Mouse (Mus musculus): ENCODE results near the gene Igdcc4. TPM values are rescaled to one million over a fixed set of nuclear protein-coding genes. Genes with fewer than 3 reads are reported as not detected.

The Igdcc4 gene
- total RNA-seq, 1 experiment, result 8.8 TPM

DNA sequence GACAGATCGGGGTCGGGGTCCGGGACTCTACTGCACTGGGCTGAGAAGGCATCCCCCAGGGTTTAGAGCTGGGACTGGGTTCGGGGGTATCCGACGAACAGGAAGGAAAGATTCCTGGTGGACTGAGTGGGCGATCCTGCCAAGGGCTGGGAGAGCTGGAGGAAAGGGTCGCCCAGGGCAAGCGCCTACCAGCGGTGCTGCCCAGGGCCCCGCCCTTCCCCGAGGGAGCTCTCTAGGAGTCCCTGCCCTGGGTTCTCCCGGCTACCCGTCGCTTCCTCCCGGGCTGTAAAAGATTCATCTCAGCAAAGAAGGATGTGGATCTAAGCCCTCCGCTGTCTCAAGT is 40.7 kb downstream of the Igdcc4 start:
- H3K9me3 ChIP-seq (ENCODE audit: control insufficient read depth, insufficient read depth, low read depth, low read length), result no peaks in the 10 kb centered on the region

DNA sequence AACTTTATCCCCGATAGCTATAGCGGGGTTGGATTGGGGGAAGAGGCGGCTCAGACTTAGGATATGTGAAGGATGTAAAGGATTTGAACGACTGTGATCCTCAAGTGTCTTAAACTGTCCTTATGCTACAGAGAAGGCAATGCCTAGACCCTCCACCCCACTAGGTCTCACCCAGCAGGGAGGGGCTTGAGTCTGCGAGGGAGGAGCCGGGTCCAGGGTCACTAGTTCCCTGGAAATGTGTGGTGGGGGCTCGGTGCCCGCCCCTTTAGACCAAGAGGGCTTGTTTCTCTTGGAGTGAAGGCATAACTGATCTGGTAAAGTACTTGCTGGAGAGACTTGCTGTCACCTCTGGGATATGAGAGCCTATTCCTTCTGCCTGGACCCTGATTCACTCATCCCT is 41.1 kb downstream of the Igdcc4 start:
- TF ChIP-seq ZNF384 (IDR thresholded peaks at IDR 0.05; ENCODE audit: low read depth, low read length) (no peak), ZC3H11A (IDR thresholded peaks at IDR 0.05; ENCODE audit: borderline replicate concordance, low read depth, low read length) (no peak), CHD2 (IDR thresholded peaks at IDR 0.05; ENCODE audit: low read depth, low read length) (no peak), HCFC1 (IDR thresholded peaks at IDR 0.05; ENCODE audit: borderline replicate concordance, insufficient read depth, low read length) (no peak), MAFK (IDR thresholded peaks at IDR 0.05; ENCODE audit: insufficient read depth, low read depth, low read length) (no peak)
- Histone ChIP-seq H3K36me3 (ENCODE audit: control insufficient read depth, insufficient read depth, low read length, poor library complexity, severe bottlenecking) (peaks cover 4% of the 10 kb centered on the region; the same call in 1 of the 2 replicates), H3K9me3 (ENCODE audit: control insufficient read depth, insufficient read depth, low read depth, low read length) (no peaks in the 10 kb centered on the region), H3K4me3 (ENCODE audit: insufficient read depth in 1 of 2, low read depth in 1 of 2, low read length in 2 of 2, poor library complexity in 1 of 2, severe bottlenecking in 1 of 2) (peak overlapping the region; percentile 63 to 93), H3K4me1 (ENCODE audit: control insufficient read depth in 2 of 2, insufficient read depth in 2 of 2, low read length in 2 of 2, poor library complexity in 1 of 2) (peaks cover 2 to 3% of the 10 kb centered on the region in 2 experiments; a peak in 2 of 4 replicates), H3K27ac (ENCODE audit: insufficient read depth, low read depth, low read length, poor library complexity, severe bottlenecking) (no peak overlapping the region), H3K9ac (ENCODE audit: insufficient read depth, low read depth, low read length, poor library complexity, severe bottlenecking) (no peak overlapping the region; the same call in 1 of the 2 replicates)
- DNase-seq (ENCODE audit: low read depth, low spot score), result no peak
- in situ Hi-C loops (cut with MboI; ENCODE audit: low sequenced_read_pairs in 2 of 2, unreplicated experiment in 2 of 2), result no loop called here

More for the DNA sequence above, 40.7 kb downstream of the Igdcc4 start:
- Histone ChIP-seq H3K9ac (ENCODE audit: insufficient read depth, low read depth, low read length, poor library complexity, severe bottlenecking) (peak overlapping the region; percentile 83), H3K4me1 (ENCODE audit: control insufficient read depth in 2 of 2, insufficient read depth in 2 of 2, low read length in 2 of 2, poor library complexity in 1 of 2) (peaks cover 2 to 3% of the 10 kb centered on the region in 2 experiments; a peak in 2 of 4 replicates), H3K4me3 (ENCODE audit: insufficient read depth in 1 of 2, low read depth in 1 of 2, low read length in 2 of 2, poor library complexity in 1 of 2, severe bottlenecking in 1 of 2) (peak overlapping the region; percentile 63 to 93), H3K36me3 (ENCODE audit: control insufficient read depth, insufficient read depth, low read length, poor library complexity, severe bottlenecking) (peaks cover 4% of the 10 kb centered on the region; the same call in 1 of the 2 replicates), H3K27ac (ENCODE audit: insufficient read depth, low read depth, low read length, poor library complexity, severe bottlenecking) (no peak overlapping the region)
- in situ Hi-C loops (cut with MboI; ENCODE audit: low sequenced_read_pairs in 2 of 2, unreplicated experiment in 2 of 2), result no loop called here
- no peak for DNase-seq (ENCODE audit: low read depth, low spot score)
- TF ChIP-seq ZC3H11A (IDR thresholded peaks at IDR 0.05; ENCODE audit: borderline replicate concordance, low read depth, low read length), result no peak
- TF ChIP-seq ZNF384 (IDR thresholded peaks at IDR 0.05; ENCODE audit: low read depth, low read length), result no peak
- TF ChIP-seq CHD2 (IDR thresholded peaks at IDR 0.05; ENCODE audit: low read depth, low read length), result no peak
- no peak for TF ChIP-seq HCFC1 (IDR thresholded peaks at IDR 0.05; ENCODE audit: borderline replicate concordance, insufficient read depth, low read length)
- TF ChIP-seq MAFK (IDR thresholded peaks at IDR 0.05; ENCODE audit: insufficient read depth, low read depth, low read length), result no peak

DNA sequence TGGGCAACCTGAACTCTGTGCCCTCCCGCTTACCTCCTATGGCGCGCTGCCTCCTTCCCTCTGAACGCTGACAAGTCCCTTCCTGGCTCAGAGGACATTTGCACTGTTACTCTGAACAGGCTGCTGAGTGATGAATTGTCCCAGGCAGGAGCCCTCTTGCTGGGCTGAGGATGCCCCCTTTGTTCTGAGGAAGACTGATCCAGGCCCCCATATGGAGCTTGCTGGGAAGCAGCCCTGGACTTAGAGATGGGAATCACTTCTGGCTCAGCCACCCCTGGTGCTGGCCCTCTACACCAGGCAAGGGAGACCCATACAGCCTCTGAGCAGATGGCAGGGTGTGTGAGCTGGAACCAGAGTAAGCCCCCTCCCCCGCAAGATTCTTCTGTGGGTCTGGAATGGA is 44.7 kb downstream of the Igdcc4 start:
- no peak for DNase-seq (ENCODE audit: low read depth, low spot score)
- TF ChIP-seq ZNF384 (IDR thresholded peaks at IDR 0.05; ENCODE audit: low read depth, low read length) (no peak), HCFC1 (IDR thresholded peaks at IDR 0.05; ENCODE audit: borderline replicate concordance, insufficient read depth, low read length) (no peak), ZC3H11A (IDR thresholded peaks at IDR 0.05; ENCODE audit: borderline replicate concordance, low read depth, low read length) (no peak), MAFK (IDR thresholded peaks at IDR 0.05; ENCODE audit: insufficient read depth, low read depth, low read length) (no peak)
- Histone ChIP-seq H3K27ac (ENCODE audit: insufficient read depth, low read depth, low read length, poor library complexity, severe bottlenecking) (no peak overlapping the region), H3K36me3 (ENCODE audit: control insufficient read depth, insufficient read depth, low read length, poor library complexity, severe bottlenecking) (peaks cover 4% of the 10 kb centered on the region; the same call in 1 of the 2 replicates), H3K4me1 (ENCODE audit: control insufficient read depth in 2 of 2, insufficient read depth in 2 of 2, low read length in 2 of 2, poor library complexity in 1 of 2) (peaks cover 0 to 2% of the 10 kb centered on the region in 2 experiments; a peak in 1 of 4 replicates), H3K9me3 (ENCODE audit: control insufficient read depth, insufficient read depth, low read depth, low read length) (no peaks in the 10 kb centered on the region), H3K4me3 (ENCODE audit: insufficient read depth in 1 of 2, low read depth in 1 of 2, low read length in 2 of 2, poor library complexity in 1 of 2, severe bottlenecking in 1 of 2) (no peak overlapping the region), H3K9ac (ENCODE audit: insufficient read depth, low read depth, low read length, poor library complexity, severe bottlenecking) (no peak overlapping the region)
- in situ Hi-C loops (cut with MboI; ENCODE audit: low sequenced_read_pairs in 2 of 2, unreplicated experiment in 2 of 2), result no loop called here

DNA sequence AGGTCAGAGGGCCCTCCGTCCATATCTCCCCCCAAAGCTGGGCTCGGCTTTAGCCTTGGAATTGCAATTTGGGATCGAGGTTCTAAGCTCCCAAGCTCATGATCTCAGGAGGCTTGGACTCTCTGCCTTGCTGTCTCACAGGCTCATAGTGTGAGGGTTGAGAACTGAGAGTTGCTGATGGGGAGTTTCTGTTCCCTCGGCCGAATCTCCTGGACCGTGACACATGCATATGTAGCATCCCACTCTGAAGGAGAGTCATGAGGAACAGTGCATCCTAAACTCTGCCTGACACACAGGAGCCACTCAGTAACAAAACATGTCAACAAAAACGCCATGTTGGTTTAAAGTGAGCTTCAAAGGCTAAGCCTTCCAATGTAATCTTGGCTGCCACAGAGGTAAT is 47.2 kb downstream of the Igdcc4 start:
- H3K9me3 ChIP-seq (ENCODE audit: control insufficient read depth, insufficient read depth, low read depth, low read length), result no peaks in the 10 kb centered on the region
- no peak overlapping the region for H3K27ac ChIP-seq (ENCODE audit: insufficient read depth, low read depth, low read length, poor library complexity, severe bottlenecking)
- no peak for DNase-seq (ENCODE audit: low read depth, low spot score)
- H3K4me1 ChIP-seq (ENCODE audit: control insufficient read depth in 2 of 2, insufficient read depth in 2 of 2, low read length in 2 of 2, poor library complexity in 1 of 2), result peaks cover 0 to 8% of the 10 kb centered on the region in 2 experiments; a peak in 2 of 4 replicates
- in situ Hi-C loops (cut with MboI; ENCODE audit: low sequenced_read_pairs in 2 of 2, unreplicated experiment in 2 of 2), result no loop called here
- H3K9ac ChIP-seq (ENCODE audit: insufficient read depth, low read depth, low read length, poor library complexity, severe bottlenecking), result no peak overlapping the region
- TF ChIP-seq HCFC1 (IDR thresholded peaks at IDR 0.05; ENCODE audit: borderline replicate concordance, insufficient read depth, low read length) (no peak), MAFK (IDR thresholded peaks at IDR 0.05; ENCODE audit: insufficient read depth, low read depth, low read length) (no peak), CHD2 (IDR thresholded peaks at IDR 0.05; ENCODE audit: low read depth, low read length) (no peak), ZC3H11A (IDR thresholded peaks at IDR 0.05; ENCODE audit: borderline replicate concordance, low read depth, low read length) (no peak), ZNF384 (IDR thresholded peaks at IDR 0.05; ENCODE audit: low read depth, low read length) (no peak)
- no peak overlapping the region for H3K4me3 ChIP-seq (ENCODE audit: insufficient read depth in 1 of 2, low read depth in 1 of 2, low read length in 2 of 2, poor library complexity in 1 of 2, severe bottlenecking in 1 of 2)
- H3K36me3 ChIP-seq (ENCODE audit: control insufficient read depth, insufficient read depth, low read length, poor library complexity, severe bottlenecking), result peaks cover 4% of the 10 kb centered on the region; the same call in 1 of the 2 replicates
